Mouse (Mus musculus): Measurements from ENCODE around the gene Prdm16.

- TF ChIP-seq CTCF (IDR thresholded peaks at IDR 0.05; ENCODE audit: control insufficient read depth, insufficient read depth, insufficient read length) (no peak), MYOG (IDR thresholded peaks at IDR 0.05; ENCODE audit: control insufficient read depth, extremely low read depth, insufficient read length) (no peak), MAX (IDR thresholded peaks at IDR 0.05) (no peak), CEBPB (IDR thresholded peaks at IDR 0.05; ENCODE audit: low read depth) (no peak), FOSL1 (IDR thresholded peaks at IDR 0.05; ENCODE audit: insufficient read depth, low read length, poor library complexity, severe bottlenecking) (no peak), USF1 (IDR thresholded peaks at IDR 0.05; ENCODE audit: low read depth) (no peak)
Observed at GRCm38 (mm10) chr4:154586334-154586733, 50.3 kb downstream of the Prdm16 start.

All from C2C12 (cell line).